Mouse (Mus musculus) heart, adult 8-10 months (tissue): ENCODE measurements around the gene Mrps7. TPM values are rescaled to one million over a fixed set of nuclear protein-coding genes. Genes with fewer than 3 reads are reported as not detected.
A peak's percentile ranks its signal among the peaks of the same experiment; 100 is the strongest.

Experiments
- DNase-seq: peaks from one replicate; pipeline ENCODE4 v3.0.0; 2022; ENCODE audit warnings: low spot score
- total RNA-seq, 4 experiments: library from RNA; stranded (reverse); gene quantifications; 2 replicates each; pipeline ENCODE4 v1.2.4; 2022

The Mrps7 gene
- total RNA-seq, 4 experiments from 2014 or later, result 80.5 to 101 (median 85.0) TPM

- peak; percentile 100 for DNase-seq
These were observed 24.2 kb downstream of the Mrps7 start, which contains the start of gene Slc25a19 for GRCm38 (mm10) chr11:115627705-115628464. TSS of gene Slc25a19 (minus strand) at chr11:115628295.

GRCm38 (mm10) chr11:115628465-115629101 lies 24.9 kb downstream of the Mrps7 start:
- DNase-seq, result no peak

DNA sequence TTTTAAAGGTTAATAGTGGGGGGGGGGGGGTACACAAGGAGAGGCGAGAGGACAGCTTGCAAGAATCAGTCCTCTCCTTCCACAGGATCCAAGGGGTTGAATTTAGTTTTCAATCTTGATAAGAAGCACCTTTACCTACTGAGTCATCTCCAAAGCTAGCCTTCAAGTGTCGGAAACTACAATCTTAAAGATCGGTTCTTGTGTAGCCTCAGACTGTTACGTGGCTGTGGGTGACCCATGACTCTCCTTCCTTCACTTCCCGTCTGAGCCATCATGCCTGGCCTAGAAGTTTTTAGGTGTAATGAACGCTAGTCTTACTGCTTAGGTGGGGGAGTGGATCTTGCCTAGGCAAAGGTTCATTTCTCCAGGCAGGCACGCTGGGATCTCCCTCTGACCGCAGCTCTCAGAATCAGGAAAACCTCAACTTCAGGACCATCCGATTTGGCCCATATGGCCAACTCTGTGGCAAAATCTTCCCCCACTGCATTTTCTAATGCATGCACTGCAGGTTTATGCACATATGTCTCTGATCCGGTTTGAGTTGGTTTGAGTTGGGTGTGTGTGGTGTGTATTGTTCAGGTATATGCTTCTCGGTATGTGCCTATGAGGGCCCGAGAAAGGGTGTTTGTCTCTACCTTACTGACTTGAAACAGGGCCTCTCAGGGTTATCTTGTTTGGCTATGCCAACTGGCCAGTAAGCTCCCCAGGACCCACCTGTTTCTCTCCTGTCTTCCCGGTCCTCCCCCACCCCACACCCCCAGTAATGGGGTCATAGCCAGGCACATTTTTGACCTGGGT lies 26.2 kb downstream of the Mrps7 start:
- no peak for DNase-seq

- DNase-seq, result peak; percentile 39
These were observed 27.1 kb downstream of the Mrps7 start for GRCm38 (mm10) chr11:115630532-115631504.

- DNase-seq, result peak; percentile 53
These were observed 27.8 kb downstream of the Mrps7 start for GRCm38 (mm10) chr11:115631505-115631890.

DNA sequence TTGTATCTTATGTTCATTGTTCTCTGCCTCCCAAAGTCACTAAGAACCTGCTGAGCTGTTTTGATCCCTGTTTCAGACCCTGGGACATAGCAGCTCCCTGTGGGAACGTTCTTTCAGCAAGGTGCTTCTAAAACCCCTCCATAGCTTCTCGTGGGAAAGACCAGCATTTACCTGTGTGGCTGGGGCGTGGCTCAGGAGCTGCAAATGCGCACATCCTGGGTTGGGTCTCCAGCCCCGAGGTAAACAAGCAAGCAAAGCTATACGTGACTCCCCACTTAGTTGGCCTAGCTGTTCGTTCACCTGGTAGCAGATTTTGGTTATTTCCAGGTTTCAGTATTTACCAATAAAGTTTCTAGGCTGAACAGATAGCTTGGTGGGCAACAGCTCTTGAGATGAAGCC lies 28.5 kb downstream of the Mrps7 start:
- no peak for DNase-seq

- DNase-seq, result no peak
These were observed 29.1 kb downstream of the Mrps7 start for GRCm38 (mm10) chr11:115632862-115633261.

DNA sequence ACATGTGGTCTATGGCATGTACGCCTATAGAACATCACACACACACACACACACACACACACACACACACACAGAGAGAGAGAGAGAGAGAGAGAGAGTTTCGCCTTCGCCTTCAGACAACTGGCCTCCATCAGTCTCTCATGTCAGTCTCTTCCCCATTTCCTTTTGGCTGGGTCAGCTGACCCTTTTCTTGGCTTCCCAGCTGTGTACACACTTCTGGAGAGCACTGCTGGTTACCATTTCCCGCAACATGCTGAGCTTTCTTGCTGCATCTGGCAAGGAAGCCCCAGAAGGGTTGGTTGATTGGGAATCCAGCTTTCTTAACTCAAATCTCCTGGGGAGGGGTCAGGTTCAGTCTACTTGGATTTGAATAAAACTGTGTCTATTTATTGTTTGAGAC lies 30.4 kb downstream of the Mrps7 start:
- DNase-seq, result no peak

GRCm38 (mm10) chr11:115635041-115635440 lies 31.3 kb downstream of the Mrps7 start:
- no peak for DNase-seq

DNA sequence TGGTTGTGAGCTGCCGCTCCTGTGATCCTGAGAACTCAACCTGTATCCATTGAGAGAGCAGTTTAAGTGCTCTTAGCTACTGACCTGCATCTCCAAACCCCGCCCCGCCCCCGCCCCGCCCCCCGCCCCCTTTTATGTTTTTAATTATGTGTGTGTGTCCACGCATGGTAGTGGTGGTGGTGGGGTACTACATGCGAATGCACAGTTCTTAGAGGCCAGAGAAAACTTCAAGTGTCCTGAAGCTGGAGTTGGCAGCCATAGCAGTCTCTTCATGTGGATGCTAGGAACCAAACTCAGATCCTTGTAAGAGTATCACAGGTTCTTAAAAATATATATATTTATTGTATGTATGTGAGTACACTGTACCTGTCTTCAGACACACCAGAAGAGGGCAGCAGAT lies 31.8 kb downstream of the Mrps7 start:
- no peak for DNase-seq

GRCm38 (mm10) chr11:115636960-115637359 lies 33.2 kb downstream of the Mrps7 start:
- no peak for DNase-seq

DNA sequence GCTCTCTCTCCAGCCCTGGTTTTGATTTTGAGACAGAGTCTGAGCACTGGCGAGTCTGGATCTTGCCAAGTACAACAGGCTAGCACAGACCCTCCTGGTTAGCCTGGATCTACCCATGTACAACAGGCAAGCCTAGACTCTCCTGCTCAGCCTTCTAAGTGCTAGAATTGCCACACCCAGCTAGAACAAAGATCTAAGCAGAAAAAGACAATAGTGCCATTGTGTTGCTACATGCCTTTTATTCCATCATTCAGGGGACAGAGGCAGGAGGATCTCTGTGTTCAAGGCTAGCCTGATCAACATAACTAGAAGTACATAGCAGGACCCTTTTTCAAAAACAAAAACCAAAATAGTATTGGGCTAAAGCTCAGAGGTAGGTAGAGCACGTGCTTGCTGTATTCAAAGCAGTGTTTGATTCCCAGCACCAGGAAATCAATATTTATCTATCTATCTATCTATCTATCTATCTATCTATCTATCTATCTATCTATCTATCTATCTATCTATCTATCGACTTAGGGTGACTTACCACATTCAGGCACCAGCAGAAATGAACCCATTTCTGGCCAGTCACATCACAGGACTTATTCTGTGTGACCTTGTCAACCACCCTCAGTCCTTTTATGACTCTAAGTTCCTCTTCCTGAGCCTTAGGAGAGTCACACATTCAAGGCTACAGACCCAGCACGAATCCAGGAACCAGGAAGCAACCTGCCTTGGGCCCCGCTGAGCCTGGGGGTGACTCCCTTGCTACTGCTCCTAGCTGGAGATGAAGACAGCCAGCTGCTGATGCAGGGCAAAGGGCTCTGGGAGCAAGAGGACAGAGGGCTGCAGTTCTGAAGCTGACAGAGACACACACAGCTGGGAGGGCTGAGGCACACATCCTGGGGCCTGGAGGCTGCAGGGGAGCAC lies 35.0 kb downstream of the Mrps7 start:
- DNase-seq, result no peak

DNA sequence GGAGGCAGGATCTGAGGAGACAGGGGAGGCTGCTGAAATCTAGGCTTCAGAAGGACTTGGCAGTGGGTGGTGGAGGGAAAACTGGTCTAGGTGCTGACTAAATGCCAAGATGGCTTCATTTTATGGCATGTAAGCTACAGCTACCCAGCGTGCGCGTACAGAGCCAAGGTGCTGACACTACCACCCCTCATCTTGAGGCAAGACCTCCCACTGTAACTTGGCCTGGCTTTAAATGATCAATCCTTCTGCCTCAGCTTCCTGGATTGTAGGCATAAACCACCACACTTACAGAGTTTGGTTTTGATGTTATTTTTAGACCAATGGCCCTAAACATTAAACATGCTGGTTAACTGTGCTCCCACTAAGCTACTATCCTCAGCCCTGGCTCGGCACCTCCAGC lies 35.8 kb downstream of the Mrps7 start:
- DNase-seq, result no peak

DNA sequence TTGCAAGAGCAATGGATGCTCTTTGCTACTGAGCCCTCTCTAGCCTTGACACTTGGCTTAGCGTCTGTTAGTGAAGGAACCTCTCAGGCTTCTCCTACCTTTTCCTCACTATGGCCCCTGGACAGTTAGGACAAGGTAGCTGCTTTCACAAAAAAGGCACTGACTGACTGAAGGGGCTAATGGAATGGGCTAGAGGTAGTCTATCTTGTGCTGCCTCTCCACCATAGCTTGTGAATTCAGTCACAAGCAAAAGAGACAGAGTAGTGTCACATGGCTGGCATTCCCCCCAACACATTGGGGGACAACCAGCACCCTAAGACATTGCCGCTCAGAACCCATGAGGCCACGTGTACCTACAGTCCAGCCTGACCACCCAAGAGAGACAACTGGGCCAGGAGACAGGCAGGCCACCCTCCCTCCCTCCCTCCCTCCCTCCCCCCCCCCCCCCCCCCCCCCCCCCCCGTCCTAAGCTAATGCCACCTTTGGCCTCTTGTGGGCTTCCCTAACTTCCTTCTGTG lies 36.6 kb downstream of the Mrps7 start:
- DNase-seq, result no peak

DNA sequence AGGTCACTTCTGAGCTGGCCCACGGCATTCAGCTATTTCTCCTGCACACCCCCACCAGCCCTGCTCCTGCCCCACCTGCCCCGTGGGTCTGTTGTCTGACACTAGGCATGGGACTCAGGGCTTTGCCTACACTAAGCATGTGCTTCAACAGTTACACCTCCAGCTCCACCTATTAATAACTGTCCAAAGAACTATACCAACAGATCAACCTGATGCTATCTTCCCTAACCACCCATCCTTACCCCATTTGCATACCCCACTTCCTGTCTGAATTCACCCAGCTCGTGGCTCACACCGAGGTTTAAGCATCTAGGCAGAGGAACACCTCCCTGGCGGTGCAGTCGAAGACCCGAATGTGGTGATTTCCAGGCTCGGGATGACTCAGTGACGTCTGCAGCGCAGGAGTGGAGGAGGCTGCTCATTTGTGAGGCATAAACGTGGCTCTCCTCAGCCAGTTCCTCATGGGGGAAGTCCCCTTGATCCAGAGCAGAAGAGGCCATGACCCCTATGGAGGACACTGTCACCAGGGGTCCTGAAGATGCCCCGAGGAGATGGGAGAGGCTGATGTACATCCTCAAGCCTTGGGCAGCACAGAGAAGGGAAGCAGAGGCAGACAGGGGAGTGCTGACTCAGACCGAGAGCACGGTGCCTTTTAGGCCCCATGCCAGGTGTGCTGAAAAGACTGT lies 37.4 kb downstream of the Mrps7 start:
- DNase-seq, result no peak

- no peak for DNase-seq
These were observed 37.9 kb downstream of the Mrps7 start for GRCm38 (mm10) chr11:115641664-115642036.

DNA sequence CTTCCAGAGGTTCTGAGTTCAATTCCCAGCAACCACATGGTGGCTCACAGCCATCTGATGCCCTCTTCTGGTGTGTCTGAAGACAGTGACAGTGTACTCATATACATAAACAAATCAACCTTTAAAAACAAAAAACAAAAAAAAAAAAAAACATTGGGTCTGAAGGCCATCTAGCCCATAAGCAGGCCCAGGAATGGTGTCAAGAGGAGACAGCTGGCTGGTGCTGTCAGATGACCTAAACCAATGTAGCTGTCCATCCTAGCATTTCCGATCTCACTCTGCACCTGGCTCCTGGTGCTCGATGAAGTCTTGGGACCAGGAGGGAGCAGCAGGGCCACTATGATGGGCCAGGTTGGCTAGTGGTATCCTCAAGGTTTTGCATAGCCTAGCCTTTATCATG lies 39.0 kb downstream of the Mrps7 start:
- no peak for DNase-seq

GRCm38 (mm10) chr11:115643265-115643664 lies 39.5 kb downstream of the Mrps7 start:
- DNase-seq, result no peak

DNA sequence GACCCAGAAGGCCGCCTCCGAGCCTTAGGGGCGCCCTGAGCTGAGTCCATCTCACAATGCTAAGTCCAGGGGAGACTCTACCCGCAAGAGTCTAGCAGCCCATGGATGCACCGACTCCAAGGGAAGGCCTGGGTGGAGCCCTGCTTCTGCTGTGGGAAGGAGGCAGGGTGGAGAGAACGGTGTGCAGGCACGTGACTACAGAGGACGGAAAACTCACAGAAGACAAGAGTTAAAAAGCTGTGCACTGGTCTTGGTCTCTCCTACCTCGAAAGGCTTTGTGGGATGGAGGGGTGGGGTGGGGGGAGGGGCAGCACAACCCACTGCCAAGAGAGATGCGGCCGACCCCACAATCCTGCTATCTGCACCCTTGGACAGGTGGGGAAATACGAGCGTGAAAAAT lies 40.6 kb downstream of the Mrps7 start:
- no peak for DNase-seq
